Mouse (Mus musculus): ENCODE results near the gene Gpr18.

Gene Gpr18

GRCm38 (mm10) chr14:121920511-121921124 lies 5.0 kb upstream of the Gpr18 start:
- no peak for DNase-seq

- peak; percentile 53 for DNase-seq
These were observed 4.2 kb upstream of the Gpr18 start for GRCm38 (mm10) chr14:121919752-121920151.

GRCm38 (mm10) chr14:121918266-121918665 lies 2.7 kb upstream of the Gpr18 start:
- no peak for DNase-seq

- DNase-seq = peak; percentile 20
These were observed 922 bp upstream of the Gpr18 start for GRCm38 (mm10) chr14:121916311-121917094.

- DNase-seq = no peak
These were observed 438 bp downstream of the Gpr18 start for GRCm38 (mm10) chr14:121915143-121915542.

- no peak for DNase-seq
These were observed 3.1 kb downstream of the Gpr18 start for GRCm38 (mm10) chr14:121912501-121912900.

- DNase-seq = no peak
These were observed 5.7 kb downstream of the Gpr18 start for GRCm38 (mm10) chr14:121909868-121910267.

GRCm38 (mm10) chr14:121906992-121907681 lies 8.4 kb downstream of the Gpr18 start:
- peak; percentile 35 for DNase-seq

- peak; percentile 42 for DNase-seq
These were observed 9.1 kb downstream of the Gpr18 start for GRCm38 (mm10) chr14:121906341-121906991.

GRCm38 (mm10) chr14:121904754-121905153 lies 10.8 kb downstream of the Gpr18 start:
- DNase-seq = no peak

- DNase-seq = peak; percentile 42
These were observed 12.2 kb downstream of the Gpr18 start for GRCm38 (mm10) chr14:121903381-121903876.

GRCm38 (mm10) chr14:121901511-121901910 lies 14.1 kb downstream of the Gpr18 start:
- DNase-seq = no peak

- DNase-seq = peak; percentile 35
These were observed 16.5 kb downstream of the Gpr18 start for GRCm38 (mm10) chr14:121899071-121899470.

GRCm38 (mm10) chr14:121898509-121898908 lies 17.1 kb downstream of the Gpr18 start:
- DNase-seq = peak; percentile 43

GRCm38 (mm10) chr14:121897773-121898172 lies 17.8 kb downstream of the Gpr18 start:
- DNase-seq = no peak

GRCm38 (mm10) chr14:121896126-121897090 lies 19.2 kb downstream of the Gpr18 start:
- no peak for DNase-seq

GRCm38 (mm10) chr14:121895316-121895715 lies 20.3 kb downstream of the Gpr18 start:
- DNase-seq = no peak

GRCm38 (mm10) chr14:121894511-121895135 lies 21.0 kb downstream of the Gpr18 start:
- DNase-seq = no peak

GRCm38 (mm10) chr14:121893747-121894146 lies 21.8 kb downstream of the Gpr18 start:
- no peak for DNase-seq

GRCm38 (mm10) chr14:121884150-121884797 lies 31.3 kb downstream of the Gpr18 start:
- no peak for DNase-seq

GRCm38 (mm10) chr14:121881211-121881610 lies 34.4 kb downstream of the Gpr18 start:
- peak; percentile 70 for DNase-seq
